Mouse (Mus musculus) spleen, adult 2 months (tissue): ENCODE data around the gene Uxs1. TPM values are rescaled to one million over a fixed set of nuclear protein-coding genes. Genes with fewer than 3 reads are reported as not detected.

ENCODE experiments used
- DNase-seq, 2 experiments: peaks; one replicate each; pipeline versions ENCODE4 v3.0.0 to v3.0.0-alpha.2; 2012 to 2021; ENCODE audit warnings: low spot score in 2 of 2, low read depth in 1 of 2
- H3K27ac ChIP-seq: fragments of 200-500 bp; 2 replicates; pipeline ENCODE4 v1.5.1; 2012; ENCODE audit warnings: low read length, inconsistent platforms; ENCODE audit not compliant: insufficient read depth
- H3K27me3 ChIP-seq: fragments of 200-500 bp; 2 replicates; pipeline ENCODE4 v1.6.1; 2012; ENCODE audit warnings: mild to moderate bottlenecking, moderate library complexity, low read length, inconsistent platforms; ENCODE audit not compliant: control insufficient read depth, insufficient read depth
- H3K36me3 ChIP-seq: fragments of 200-500 bp; 2 replicates; pipeline ENCODE4 v1.6.1; 2012; ENCODE audit warnings: mild to moderate bottlenecking, low read length, inconsistent platforms; ENCODE audit not compliant: control insufficient read depth, insufficient read depth
- H3K4me1 ChIP-seq: fragments of 200-500 bp; 2 replicates; pipeline ENCODE4 v1.6.1; 2011; ENCODE audit warnings: inconsistent platforms; ENCODE audit not compliant: control insufficient read depth, insufficient read depth, insufficient read length
- H3K4me3 ChIP-seq: fragments of 200-500 bp; 2 replicates; pipeline ENCODE4 v1.5.1; 2011; ENCODE audit warnings: mild to moderate bottlenecking, inconsistent platforms; ENCODE audit not compliant: insufficient read depth, insufficient read length; ENCODE audit errors: extremely low read depth
- CTCF ChIP-seq: fragments of 200-500 bp; IDR thresholded peaks from 2 replicates; pipeline ENCODE4 v1.5.1; 2011; ENCODE audit warnings: mild to moderate bottlenecking, inconsistent platforms; ENCODE audit not compliant: insufficient read depth, insufficient read length, insufficient replicate concordance; ENCODE audit errors: extremely low read depth
- POLR2A ChIP-seq: fragments of 200-500 bp; IDR thresholded peaks from 2 replicates; pipeline ENCODE4 v1.6.1; 2011; ENCODE audit warnings: low read depth, low read length, inconsistent platforms
- WGBS: fragments of 180-500 bp; shearing (Covaris S2); methylation state at CpG from one replicate; pipeline ENCODE4 v1.1.7; 2018; 5-methylcytosine and 5-hydroxymethylcytosine counted together
- polyA plus RNA-seq: library from polyadenylated mRNA; depleted of rRNA; stranded (reverse); fragments of >200 nt; gene quantifications from 2 replicates; pipeline ENCODE4 v1.2.3, GENCODE M21; 2012

The Uxs1 gene
- polyA plus RNA-seq, 1 experiment, result 4.9 TPM

GRCm38 (mm10) chr1:43737812-43738518 is 89.6 kb downstream of the Uxs1 start:
- no peaks in the 10 kb centered on the region for H3K36me3 ChIP-seq
- no peaks in the 10 kb centered on the region for H3K4me1 ChIP-seq
- TF ChIP-seq POLR2A (no peak), CTCF (no peak)
- no peaks in the 10 kb centered on the region for H3K27me3 ChIP-seq
- H3K4me3 ChIP-seq, result no peak overlapping the region
- no peak for DNase-seq
- 81% methylated on average over 7 of the region's 7 CpGs for WGBS
- H3K27ac ChIP-seq, result no peak overlapping the region

GRCm38 (mm10) chr1:43732657-43733056 is 94.9 kb downstream of the Uxs1 start:
- no peak overlapping the region for H3K27ac ChIP-seq
- 87% methylated on average over 1 of the region's 1 CpGs for WGBS
- no peak for DNase-seq
- no peak overlapping the region for H3K4me3 ChIP-seq
- H3K4me1 ChIP-seq, result no peaks in the 10 kb centered on the region
- no peaks in the 10 kb centered on the region for H3K36me3 ChIP-seq
- no peaks in the 10 kb centered on the region for H3K27me3 ChIP-seq
- no peak for TF ChIP-seq POLR2A
- no peak for TF ChIP-seq CTCF

- Histone ChIP-seq H3K36me3 (no peaks in the 10 kb centered on the region), H3K27me3 (no peaks in the 10 kb centered on the region), H3K4me3 (no peak overlapping the region), H3K27ac (no peak overlapping the region), H3K4me1 (no peaks in the 10 kb centered on the region)
- no peak for DNase-seq
- 89% methylated on average over 4 of the region's 4 CpGs for WGBS
- TF ChIP-seq CTCF, result no peak
- TF ChIP-seq POLR2A, result no peak
Measured at GRCm38 (mm10) chr1:43732100-43732499, 95.5 kb downstream of the Uxs1 start.

- Histone ChIP-seq H3K36me3 (no peaks in the 10 kb centered on the region), H3K4me1 (no peaks in the 10 kb centered on the region), H3K4me3 (no peak within 1 kb of the TSS), H3K27ac (no peak within 1 kb of the TSS), H3K27me3 (no peaks in the 10 kb centered on the region)
- WGBS, result 86% methylated on average over 16 of the region's 16 CpGs
- DNase-seq, result no peak
- no peak for TF ChIP-seq CTCF
- no peak for TF ChIP-seq POLR2A
Measured at GRCm38 (mm10) chr1:43730491-43730924, 97.1 kb downstream of the Uxs1 start, which contains the start of gene 1500015O10Rik. 1500015O10Rik (plus strand) TSS chr1:43730602.

- DNase-seq, result no peak
- no peak overlapping the region for H3K4me3 ChIP-seq
- TF ChIP-seq POLR2A (no peak), CTCF (no peak)
- H3K27me3 ChIP-seq, result no peaks in the 10 kb centered on the region
- 53% methylated on average over 1 of the region's 1 CpGs for WGBS
- no peaks in the 10 kb centered on the region for H3K4me1 ChIP-seq
- H3K36me3 ChIP-seq, result no peaks in the 10 kb centered on the region
- H3K27ac ChIP-seq, result no peak overlapping the region
Measured at GRCm38 (mm10) chr1:43722459-43722858, 105.1 kb downstream of the Uxs1 start.

GRCm38 (mm10) chr1:43718793-43719192 is 108.8 kb downstream of the Uxs1 start:
- TF ChIP-seq CTCF (no peak), POLR2A (no peak)
- no peak overlapping the region for H3K27ac ChIP-seq
- no peaks in the 10 kb centered on the region for H3K27me3 ChIP-seq
- WGBS, result 29% methylated on average over 2 of the region's 2 CpGs
- no peaks in the 10 kb centered on the region for H3K4me1 ChIP-seq
- H3K36me3 ChIP-seq, result no peaks in the 10 kb centered on the region
- no peak for DNase-seq
- H3K4me3 ChIP-seq, result no peak overlapping the region

- no peaks in the 10 kb centered on the region for H3K4me1 ChIP-seq
- no peaks in the 10 kb centered on the region for H3K36me3 ChIP-seq
- H3K4me3 ChIP-seq, result no peak overlapping the region
- TF ChIP-seq CTCF, result no peak
- TF ChIP-seq POLR2A, result no peak
- DNase-seq, result no peak
- no peaks in the 10 kb centered on the region for H3K27me3 ChIP-seq
- no peak overlapping the region for H3K27ac ChIP-seq
- WGBS, result 86% methylated on average over 7 of the region's 7 CpGs
Measured at GRCm38 (mm10) chr1:43717967-43718366, 109.6 kb downstream of the Uxs1 start.
